Mouse (Mus musculus) regulatory T cell (primary cell): ENCODE results near the gene Cc2d1a.

Experiments used
- in situ Hi-C: fragments of 300-600 bp; cut with MboI, MseI; formaldehyde crosslinking; loops from one replicate; pipeline ENCODE4 v1.15.1; 2025; ENCODE audit warnings: high pct_unique_total_duplicates

Gene Cc2d1a

GRCm38 (mm10) chr8:84104697-84105609, 42.8 kb downstream of the Cc2d1a start, which contains the start of gene Dcaf15:
Dcaf15 (minus strand) TSS chr8:84104768.
- in situ Hi-C loops, result no loop called here

GRCm38 (mm10) chr8:84104221-84104620, 43.5 kb downstream of the Cc2d1a start:
- in situ Hi-C loops, result no loop called here

- in situ Hi-C loops, result no loop called here
These were observed 44.1 kb downstream of the Cc2d1a start for GRCm38 (mm10) chr8:84103601-84104000.

GRCm38 (mm10) chr8:84101476-84102270, 46.1 kb downstream of the Cc2d1a start:
- in situ Hi-C loops, result no loop called here

DNA sequence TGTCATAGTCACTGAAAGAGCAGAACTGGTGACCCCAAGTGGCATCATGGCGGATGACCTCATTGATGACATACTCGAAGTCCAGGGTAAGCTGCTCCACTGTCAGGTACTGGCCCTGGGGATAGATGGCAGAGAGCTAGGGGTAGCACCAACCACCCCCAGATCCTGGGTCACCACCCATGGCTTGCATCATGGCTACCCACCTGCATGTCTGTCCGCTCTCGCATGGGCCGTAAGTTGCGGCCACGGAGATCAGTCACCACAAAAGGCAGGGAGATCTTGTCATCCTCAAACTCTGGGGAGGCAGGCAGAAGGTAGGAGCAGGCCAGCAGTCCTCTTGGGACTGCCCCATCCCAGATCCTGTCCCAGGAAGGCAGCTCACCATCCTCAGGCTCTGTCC, 49.4 kb downstream of the Cc2d1a start:
- in situ Hi-C loops, result no loop called here

- in situ Hi-C loops, result no loop called here
These were observed 51.7 kb downstream of the Cc2d1a start for GRCm38 (mm10) chr8:84096061-84096460.

GRCm38 (mm10) chr8:84090585-84090984, 57.2 kb downstream of the Cc2d1a start:
- in situ Hi-C loops, result loop anchor here (5.0 kb wide), 1 partner anchor 48 kb away; the partner anchor contains the start of genes Il27ra and Rln3

- in situ Hi-C loops, result no loop called here
These were observed 58.5 kb downstream of the Cc2d1a start for GRCm38 (mm10) chr8:84089277-84089676.

- in situ Hi-C loops, result no loop called here
These were observed 59.9 kb downstream of the Cc2d1a start for GRCm38 (mm10) chr8:84087821-84088220.

DNA sequence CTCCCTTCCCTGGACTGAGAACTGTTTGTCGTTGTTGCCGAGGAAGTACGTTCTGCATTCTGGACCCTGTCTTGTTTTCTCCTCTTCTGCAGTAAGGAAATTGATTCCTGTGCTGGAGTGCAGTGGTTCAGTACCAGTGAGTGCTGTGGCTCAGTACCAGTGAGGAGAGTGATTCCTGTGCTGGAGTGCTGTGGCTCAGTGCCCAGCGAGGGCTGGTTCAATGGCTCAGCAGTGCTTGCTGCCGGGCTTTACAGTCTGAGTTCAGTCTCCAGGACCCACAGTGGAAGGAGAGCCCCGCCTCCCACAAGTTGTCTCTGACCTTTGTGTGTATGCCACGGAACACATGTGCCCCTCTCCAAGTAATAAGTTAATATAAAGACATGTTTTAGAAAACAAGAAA, 60.6 kb downstream of the Cc2d1a start:
- in situ Hi-C loops, result no loop called here

DNA sequence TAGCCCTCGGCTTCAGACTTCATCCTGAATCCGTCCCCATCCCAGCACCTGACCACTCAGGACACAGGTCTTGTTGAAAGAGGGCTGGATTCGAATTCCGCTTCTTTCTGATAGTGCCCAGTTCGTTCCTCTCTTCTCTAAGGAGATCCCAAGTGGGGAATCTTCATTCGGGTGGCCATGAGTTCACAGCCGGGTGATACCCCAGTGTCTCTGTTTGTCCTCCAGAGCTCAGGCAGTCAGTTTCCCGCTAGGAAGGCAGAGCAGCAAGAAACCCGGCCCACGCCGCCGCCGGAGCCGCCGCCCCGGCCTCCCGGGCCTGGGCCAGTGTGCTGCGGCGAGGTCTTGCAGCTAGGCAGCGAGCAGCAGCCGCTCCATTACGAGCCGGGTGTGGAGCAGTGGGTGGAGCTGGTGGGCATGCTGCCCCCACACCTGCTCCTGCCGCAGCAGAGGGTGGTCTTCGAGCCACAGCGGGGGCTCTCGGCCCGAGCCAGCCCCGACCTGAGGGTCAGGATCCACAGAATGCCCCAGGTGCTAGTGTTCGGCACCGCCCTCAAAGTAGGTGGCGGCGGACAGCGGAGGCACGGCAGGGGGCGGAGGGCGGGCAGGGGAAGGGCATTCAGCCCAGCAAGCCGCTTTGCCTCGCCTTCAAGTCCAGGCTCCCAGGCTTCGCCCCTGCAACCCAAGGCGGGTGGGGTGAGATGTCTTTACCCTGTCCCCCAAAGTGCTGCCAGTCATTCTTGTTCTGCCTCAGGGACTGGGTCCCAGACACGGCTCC, 63.2 kb downstream of the Cc2d1a start:
- in situ Hi-C loops, result no loop called here

DNA sequence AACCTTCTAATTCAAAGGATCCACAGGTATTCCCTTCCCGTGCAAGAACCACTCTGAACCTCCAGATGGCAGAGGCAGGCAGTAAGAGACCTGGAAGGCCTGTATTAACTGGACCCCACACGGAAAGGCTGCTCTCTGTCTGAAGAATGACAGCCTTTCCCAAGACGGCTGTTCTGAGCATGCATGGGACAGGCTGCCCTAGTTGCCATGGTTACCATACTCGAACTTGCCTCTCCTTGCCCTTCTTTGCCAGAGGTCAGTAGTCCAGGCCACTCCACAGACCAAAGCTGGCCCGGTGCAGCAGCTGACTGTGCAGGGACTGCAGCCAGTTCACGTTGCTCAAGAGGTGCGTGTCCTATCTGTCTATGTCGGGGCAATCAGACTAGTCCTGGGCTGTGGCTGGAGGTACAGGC, 63.9 kb downstream of the Cc2d1a start:
- in situ Hi-C loops, result no loop called here
